Mouse (Mus musculus): Measurements from ENCODE around the gene Smtn.

Gene Smtn

DNA sequence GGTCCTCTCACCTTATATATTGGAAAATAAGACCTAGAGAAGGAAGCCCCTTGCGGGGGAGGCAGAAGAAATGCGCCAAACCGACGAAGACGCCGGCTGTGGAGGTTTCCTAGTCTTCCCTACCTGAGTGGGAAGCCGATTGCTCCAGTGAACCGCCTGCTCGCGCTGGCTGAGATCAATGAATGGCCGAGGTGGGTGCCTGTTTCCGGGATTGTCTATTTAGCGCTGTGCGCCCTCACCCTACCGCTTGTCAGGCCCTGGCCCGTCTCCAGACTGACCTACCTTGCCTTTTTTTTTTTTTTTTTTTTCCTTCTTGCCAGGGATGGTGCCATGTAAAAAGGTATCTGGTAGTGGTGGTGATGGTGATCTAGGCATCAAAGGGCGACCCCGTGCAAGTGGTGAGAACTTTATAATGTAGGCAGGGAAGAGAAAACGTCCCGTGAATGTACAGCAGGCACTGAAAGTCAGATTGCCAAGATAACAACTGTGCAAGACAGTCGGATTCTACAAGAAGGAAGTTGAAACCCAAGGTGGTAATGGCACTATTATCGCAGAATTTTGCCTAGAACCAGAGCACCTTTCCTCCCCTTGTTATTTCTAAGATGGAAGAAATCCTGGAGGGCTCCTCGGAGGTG, at the start of gene Smtn:
Gene Smtn (minus strand): TSS at position 162 of the 635 bp plus-strand sequence.
- DNase-seq (ENCODE audit: low spot score in 2 of 2) = no peak

- DNase-seq (ENCODE audit: low spot score in 2 of 2) = no peak
Measured at GRCm38 (mm10) chr11:3588036-3588672, 47.7 kb upstream of the Smtn start.

GRCm38 (mm10) chr11:3587350-3587749, 46.9 kb upstream of the Smtn start:
- no peak for DNase-seq (ENCODE audit: low spot score in 2 of 2)

DNA sequence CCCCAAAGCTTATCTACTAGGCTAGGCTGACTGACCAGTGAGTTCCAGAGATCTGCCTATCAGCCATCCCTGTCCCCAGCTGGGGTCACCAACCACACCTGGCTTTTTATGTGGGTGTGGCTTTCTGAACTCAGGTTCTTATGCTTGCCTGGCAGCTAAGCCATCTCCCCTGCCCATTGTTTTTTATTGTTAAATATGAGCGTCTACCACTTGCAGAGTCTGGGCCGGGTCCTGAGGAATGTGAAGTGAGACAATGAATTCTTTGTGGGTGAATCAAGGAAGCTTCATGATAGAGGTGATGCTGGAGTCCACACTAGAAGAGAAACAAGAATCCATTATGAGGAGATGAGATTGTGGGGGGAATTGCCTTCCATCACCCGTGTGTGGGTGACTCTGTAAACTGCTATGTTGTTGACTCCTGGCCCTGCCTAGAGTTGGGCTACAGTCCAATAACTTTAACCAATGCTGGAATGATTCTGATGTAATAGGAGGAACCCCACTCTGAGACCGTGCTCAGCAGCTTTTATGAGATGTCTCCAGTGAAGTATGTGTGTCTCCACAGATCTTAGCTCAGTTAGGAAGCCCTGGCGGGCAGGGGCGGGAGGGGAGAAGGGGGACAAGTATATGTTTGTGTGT, 45.7 kb upstream of the Smtn start:
- no peak for DNase-seq (ENCODE audit: low spot score in 2 of 2)

DNA sequence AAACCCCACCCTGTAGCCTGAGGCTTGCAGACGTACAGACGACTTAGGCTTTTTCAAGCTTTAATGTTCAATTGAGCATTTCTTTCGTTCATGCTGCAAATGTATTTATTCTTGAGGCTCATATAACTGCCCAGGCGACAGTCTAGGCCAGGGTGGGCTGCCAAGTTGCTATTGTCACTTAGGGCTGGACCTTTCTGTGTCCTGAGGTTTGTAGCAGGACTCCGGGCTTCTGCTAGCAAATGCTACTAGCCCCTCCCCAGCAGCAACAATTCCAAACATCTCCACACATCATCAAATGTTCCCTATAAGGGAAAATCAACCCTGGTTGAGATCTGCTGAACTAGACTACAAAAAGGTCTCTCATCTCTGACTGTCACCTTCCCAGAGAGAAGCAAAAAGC, 42.7 kb upstream of the Smtn start:
- no peak for DNase-seq (ENCODE audit: low spot score in 2 of 2)

DNA sequence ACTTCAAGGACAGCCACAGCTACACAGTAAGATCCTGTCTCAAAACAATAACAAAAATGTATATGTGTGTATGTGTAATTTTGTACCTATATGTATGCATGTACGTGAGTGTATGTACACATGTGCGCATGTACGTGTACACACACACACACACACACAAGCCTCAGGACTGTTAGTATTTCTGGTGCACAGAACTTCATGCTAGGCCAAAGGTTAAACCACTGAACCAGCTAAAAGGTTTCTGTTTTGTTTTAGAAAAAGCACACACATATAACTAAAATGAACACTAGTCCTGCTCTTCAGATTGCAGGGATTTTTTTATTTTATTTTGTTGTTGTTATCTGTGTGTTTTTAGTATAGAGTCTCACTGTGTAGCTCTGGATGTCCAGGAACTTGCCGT, 41.5 kb upstream of the Smtn start:
- DNase-seq (ENCODE audit: low spot score in 2 of 2) = no peak

- no peak for DNase-seq (ENCODE audit: low spot score in 2 of 2)
Measured at GRCm38 (mm10) chr11:3580306-3581084, 40.1 kb upstream of the Smtn start.

- DNase-seq (ENCODE audit: low spot score in 2 of 2) = no peak
Measured at GRCm38 (mm10) chr11:3578050-3578725, 37.8 kb upstream of the Smtn start.

DNA sequence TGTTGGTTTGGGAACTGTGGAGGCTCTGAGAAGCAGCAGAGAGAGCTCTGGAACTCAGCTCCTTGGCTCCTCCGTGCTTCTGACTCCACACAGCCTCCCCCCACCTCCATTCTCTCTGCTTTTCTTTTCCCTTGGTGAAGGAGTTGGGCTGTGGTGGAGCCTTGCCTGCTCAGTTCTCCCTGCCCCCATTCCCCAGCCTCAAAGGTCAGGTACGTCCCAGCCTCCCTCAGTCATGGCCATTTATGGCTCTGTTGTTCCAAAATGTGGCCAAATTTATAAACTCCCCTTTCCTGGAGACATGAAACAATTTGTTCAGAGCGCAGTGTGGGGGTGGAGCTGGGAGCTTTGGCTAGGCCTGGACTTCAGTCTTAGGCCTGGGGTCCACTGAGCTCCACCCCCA, 34.8 kb upstream of the Smtn start:
- no peak for DNase-seq (ENCODE audit: low spot score in 2 of 2)

DNA sequence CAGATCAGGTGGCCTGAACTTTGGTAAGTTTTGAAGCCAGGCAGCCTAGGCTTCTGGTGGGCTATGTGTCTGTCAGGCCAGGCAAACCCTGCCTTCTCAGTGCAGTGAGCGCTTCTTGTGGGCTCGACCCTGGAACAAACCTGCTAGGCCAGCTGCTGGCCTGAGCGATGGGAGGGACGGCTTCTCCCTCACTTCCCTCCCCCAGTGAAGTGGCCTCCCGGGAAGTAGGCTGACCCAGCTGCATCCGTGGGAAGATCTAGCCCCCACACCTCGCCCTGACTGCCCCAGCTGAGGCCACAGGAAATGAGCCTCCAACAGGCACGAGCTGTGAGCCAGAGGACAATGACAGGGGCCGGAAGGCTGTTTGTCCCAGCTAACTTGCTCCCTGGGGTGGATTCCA, 32.7 kb upstream of the Smtn start:
- no peak for DNase-seq (ENCODE audit: low spot score in 2 of 2)

GRCm38 (mm10) chr11:3572181-3572580, 31.8 kb upstream of the Smtn start:
- no peak for DNase-seq (ENCODE audit: low spot score in 2 of 2)

- no peak for DNase-seq (ENCODE audit: low spot score in 2 of 2)
Measured at GRCm38 (mm10) chr11:3570321-3570720, 29.9 kb upstream of the Smtn start.

- no peak for DNase-seq (ENCODE audit: low spot score in 2 of 2)
Measured at GRCm38 (mm10) chr11:3567896-3568295, 27.5 kb upstream of the Smtn start.

DNA sequence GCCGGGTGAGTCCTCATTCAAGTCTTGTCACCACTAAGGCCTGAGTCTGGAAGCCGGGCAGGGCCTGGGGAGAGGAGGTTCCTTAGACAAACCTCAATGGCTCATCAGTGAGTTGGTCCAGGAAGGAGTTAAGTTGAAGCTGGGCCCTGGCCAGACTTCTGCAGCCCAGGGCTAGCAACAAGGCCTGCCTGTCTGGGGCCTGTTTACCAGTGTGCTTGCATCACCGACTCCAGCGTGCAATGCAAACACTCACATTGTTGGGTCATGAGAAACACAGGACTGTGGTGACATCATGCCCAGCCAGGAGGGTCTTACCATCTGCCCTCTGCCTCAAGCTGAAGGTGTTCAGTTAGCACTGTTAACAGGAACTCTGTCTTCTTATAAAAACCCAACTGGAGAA, 25.6 kb upstream of the Smtn start:
- no peak for DNase-seq (ENCODE audit: low spot score in 2 of 2)

DNA sequence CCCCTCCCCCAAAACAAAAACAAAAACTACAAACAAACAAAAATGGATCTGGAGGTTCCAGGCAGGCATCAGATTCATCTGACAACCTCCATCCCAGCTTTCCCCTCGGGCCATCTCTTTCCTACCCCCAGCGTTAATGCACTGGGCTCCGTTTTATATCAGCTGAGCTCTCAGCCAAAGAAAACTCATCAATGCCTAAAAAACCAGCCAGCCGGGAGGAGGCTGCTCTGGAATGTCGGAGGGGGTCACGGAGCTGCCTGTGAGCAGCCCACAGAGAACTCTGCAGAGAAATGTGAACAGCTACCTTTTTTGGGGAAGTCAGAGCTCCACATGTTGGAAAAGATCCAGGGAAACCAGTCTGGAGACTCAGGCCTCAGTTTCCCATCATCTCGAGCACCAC, 24.0 kb upstream of the Smtn start:
- no peak for DNase-seq (ENCODE audit: low spot score in 2 of 2)

DNA sequence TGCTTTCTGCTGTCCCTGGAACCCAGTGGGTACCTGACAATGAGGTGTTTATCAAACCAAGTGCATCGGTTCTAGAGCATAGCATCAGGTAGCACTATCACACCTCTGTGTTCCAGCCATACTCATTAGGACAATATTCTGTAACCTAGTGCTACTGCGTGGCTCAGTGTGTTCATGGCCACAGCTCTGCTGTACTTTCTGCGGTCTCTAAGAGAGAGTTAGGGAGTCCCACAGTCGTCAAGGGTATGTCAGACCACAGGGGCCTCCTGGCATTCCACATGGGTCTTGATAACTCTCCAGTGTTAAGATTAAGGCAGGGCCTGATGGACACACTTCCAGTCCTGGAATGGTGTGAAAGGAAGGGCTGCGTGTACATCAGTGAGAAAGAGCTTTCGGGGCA, 23.4 kb upstream of the Smtn start:
- DNase-seq (ENCODE audit: low spot score in 2 of 2) = no peak

GRCm38 (mm10) chr11:3560202-3560601, 19.8 kb upstream of the Smtn start:
- no peak for DNase-seq (ENCODE audit: low spot score in 2 of 2)

DNA sequence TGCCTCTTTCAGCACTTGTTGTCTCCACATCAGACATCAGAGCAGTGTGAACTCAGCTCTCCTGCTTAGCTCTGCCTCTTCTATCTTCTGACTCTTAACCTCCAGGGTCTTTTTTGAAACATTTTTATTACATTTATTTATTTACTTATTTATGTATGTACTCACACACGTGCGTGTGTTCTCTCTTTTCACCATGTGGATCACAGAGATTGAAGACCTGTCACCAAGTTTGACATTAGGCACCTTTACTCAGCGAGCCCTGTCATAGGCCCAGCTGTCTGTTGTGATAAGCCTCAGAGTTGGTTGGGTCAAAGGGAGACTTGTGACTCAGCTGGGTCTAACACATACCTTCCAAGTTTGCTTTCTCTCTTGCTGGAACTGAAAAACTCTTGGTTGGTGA, 17.4 kb upstream of the Smtn start:
- DNase-seq (ENCODE audit: low spot score in 2 of 2) = no peak

GRCm38 (mm10) chr11:3554976-3555375, 14.6 kb upstream of the Smtn start:
- DNase-seq (ENCODE audit: low spot score in 2 of 2) = no peak

DNA sequence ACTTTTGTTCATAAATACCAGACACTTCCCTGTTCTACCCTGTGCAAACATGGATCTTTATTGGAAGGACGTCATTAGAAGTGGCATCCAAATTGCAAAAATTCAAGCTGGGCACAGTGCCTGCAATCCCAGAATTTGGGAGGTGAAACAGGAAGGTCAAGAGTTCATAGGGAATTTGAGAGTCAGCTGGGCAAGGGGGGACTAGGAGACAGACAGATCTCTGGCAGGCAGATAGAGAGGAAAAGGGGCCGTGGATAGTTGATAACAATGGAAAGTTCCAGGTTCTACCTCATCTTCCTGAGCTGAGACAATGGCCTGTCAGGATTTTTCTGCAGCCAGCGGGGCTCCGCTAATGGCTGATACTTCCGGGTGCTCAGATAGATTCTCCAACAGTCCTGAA, 9.4 kb upstream of the Smtn start:
- DNase-seq (ENCODE audit: low spot score in 2 of 2) = no peak

DNA sequence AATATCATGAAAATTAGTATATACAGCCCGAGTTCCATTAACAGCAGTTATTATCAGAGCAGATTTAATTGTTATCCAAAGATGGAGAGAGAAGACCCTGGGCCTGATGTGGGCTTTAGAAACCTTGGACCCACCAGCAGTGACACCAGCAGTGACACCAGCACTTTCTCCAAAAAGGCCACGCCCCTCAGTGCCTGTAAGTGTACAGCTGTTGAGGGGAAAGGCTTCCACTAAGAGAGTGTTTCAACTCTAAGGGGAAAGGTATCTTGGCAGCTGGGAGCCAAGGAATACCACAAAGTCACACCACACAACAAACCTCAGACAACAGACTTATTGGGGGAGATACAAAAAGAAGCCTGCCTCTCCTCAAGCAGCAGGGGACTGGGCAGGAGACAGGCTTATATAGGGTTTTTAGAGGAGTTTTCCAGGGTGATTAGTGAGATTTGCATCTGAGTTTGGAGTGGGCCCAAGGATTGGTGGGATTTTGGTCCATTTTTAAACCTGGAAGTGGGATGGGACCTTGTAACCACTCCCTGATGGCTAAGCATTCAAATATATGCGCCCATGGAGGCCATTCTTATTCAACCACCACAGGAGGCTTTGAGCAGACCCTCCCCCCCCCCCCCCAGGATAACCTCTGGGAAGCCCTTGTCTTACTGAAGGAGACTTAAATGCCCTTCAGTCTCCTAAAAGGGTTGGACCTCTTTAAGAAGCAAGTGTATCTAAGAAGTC, 8.3 kb upstream of the Smtn start:
- no peak for DNase-seq (ENCODE audit: low spot score in 2 of 2)

Data from frontal cortex, postnatal 25 days (tissue).